Mouse (Mus musculus) retina, postnatal 1 day (tissue): Measurements from ENCODE around the gene Zfp410.
"Not testable (repeated sequence)": the region's sequence is repeated elsewhere in the genome, so short reads cannot be mapped to it uniquely, and the experiment has no call there.

Experiments
- DNase-seq: peaks from one replicate; pipeline ENCODE4 v3.0.0-alpha.2; 2012

Zfp410 gene

DNA sequence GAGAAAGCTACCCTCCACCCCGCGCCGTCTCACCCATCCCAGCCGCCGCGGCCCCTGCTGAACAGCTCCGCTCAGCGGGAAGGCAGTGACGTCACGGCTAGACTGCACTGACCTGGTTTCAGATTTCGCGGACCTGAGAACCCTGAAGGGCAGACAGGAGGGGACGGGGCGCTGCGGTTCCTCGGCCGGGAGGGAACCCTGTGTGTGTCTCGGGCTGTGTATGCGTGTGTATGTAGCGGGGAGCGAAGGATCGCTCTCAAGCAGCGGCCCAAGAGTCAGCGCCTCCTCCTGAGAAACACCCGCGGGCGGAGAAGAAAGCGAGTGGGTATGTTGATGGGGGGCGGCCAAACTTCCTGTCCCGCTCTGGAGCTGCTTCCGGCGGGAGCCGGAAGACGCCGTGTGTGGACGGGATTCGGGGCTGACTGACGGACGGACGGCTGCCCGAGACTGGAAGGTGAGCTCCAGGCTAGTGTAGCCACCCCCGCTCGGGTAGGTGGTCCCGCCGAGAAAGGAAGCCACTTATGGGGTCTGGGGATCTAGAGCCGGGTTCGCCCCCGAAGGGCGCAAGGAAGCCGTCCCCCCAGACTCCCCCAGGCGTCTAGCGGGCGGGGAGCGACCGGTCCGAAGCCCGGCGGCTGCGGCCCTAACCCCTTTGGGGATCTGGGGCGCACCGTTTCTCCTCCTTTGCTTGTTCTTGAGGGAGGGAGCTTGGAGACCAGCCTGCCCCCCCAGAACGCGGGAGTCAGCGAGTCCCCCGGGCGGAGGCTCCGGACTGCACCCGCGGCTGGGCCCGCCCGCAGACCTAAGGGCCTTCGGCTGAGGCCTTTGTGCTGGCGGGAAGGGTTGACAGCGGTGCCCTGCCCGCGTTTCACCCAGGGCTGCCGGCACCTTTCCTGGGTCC lies at the start of gene Zfp410:
Gene Zfp410 (plus strand): TSS at position 132 of the 901 bp plus-strand sequence.
- DNase-seq = peak; percentile 94

DNA sequence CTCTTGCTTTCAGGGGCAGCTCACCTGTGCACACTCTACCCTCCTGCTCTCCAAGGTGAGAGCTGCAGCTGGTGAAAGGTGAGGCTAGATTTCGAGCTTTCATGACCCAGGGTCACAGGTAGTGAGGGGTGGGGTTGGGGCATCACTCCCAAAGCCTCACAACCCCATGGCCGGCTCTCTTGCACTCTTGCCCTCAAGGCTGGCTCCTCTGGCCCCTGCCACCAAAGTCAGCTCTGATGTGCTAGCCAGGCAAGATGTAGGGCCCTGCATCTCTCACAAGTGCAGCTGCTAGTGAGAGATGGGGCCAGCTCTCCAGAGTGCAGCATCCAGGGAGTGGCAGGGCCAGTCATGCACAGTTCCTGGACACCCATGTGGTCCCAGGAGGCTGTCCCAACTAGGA lies 49.4 kb upstream of the Zfp410 start:
- DNase-seq = no peak

DNA sequence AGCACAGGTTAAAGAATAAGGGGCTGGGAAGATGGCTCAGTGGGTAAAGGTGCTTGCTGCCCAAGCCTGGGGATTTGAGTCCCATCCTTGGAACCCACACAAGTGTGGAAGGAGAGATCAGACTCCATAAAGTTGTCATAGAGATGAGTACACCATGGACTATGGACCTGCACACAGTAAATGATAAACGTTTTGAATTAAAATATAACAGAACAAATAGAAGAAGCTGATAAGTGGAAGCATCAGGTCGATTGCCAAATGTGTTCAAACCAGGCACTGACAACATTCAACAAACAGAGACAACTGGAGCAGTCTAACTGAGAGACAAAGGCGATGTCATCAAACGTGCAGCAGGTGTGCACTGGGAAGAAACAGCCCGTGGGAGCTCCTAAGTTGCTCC lies 43.3 kb upstream of the Zfp410 start:
- DNase-seq = no peak

DNA sequence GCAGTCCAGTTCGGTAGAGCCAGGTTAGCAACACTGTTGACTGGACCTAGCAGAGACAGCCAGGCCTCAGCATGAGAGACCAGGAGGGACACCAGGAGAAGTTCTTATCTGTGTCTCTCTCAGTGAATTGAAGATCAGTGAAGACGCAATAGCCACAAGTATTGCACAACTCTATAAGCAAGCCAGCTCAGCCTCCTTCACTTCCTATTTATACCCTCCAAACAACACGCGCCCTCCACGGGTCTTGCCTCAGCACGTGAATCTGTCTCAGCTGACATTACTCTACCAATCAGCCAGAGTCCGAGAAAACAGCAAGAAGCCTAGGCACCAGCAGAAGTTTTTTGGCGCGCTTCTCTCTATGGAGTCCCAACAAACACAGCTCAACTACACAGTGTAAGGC lies 41.4 kb upstream of the Zfp410 start:
- no peak for DNase-seq

DNA sequence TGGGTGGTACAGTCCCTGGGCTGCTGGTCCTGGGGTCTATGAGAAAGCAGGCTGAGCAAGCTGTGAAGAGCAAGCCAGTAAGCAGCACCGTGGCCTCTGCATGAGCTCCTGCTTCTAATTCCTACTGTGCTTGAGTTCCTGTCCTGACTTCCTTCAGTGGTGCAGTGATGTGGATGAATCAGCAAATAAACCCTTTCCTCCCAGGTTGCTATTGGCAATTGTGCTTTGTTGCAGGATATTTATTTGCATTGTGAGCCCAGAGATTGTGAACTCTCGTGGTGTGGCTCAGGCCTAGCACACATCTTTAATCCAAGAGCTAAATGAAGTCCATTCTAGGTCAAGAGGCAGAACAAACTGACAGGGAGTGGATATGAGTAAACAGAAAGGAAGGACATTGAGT lies 40.4 kb upstream of the Zfp410 start:
- no peak for DNase-seq

DNA sequence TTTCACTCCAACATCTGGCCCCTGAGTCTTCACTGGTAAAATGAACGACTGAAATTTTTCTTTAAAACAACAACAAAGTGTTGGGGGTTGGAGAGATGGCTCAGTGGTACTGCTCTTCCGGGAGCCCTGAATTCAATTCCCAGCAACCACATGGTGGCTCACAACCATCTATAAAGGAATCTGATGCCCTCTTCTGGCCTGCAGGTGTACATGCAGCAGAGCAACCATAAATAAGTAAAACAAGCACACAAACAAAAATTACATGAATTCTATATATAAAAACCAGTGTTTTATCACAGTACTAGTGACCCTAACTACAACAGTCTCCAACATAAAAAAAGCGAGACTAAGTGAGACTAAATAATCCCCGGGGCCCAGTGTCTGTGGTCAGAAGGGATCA lies 39.9 kb upstream of the Zfp410 start:
- no peak for DNase-seq

DNA sequence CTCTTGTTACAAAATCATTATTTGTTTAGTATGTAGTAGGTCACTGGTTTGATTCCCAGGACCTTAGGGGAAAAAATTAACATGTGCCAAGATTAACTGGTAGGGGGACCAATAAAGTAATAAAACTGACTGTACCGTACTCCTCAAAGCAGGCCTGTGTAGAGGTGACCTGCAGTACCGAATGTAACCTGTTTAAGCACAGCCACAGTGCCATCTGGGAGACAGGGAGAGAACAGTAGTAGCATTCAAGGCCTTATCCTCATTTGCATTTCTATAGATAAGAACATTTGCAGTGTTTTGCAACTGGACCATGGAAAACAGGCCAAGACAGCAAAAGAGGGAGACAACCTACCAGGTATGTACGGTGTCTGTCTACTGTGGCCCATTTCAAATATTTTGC lies 38.8 kb upstream of the Zfp410 start:
- peak; percentile 48 for DNase-seq

DNA sequence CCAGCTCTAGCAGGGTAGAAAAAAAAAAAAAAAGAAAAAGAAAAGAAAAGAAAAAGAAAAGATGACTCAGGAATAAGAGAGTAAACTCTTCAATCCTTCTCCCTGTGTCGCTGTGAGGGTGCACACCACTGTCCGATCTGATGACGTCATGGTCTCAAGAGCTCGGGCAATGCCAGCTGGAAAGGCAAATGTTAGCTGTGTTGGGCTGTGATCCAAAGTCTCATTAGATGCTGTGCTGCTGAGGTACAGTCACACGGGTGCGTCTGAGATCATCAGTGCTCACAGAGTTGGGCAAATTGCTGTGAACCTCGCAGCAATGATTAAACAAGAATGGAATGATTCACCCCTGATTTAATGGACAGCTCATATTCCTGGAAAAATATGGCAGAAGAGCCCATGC lies 37.8 kb upstream of the Zfp410 start:
- DNase-seq = peak; percentile 66

DNA sequence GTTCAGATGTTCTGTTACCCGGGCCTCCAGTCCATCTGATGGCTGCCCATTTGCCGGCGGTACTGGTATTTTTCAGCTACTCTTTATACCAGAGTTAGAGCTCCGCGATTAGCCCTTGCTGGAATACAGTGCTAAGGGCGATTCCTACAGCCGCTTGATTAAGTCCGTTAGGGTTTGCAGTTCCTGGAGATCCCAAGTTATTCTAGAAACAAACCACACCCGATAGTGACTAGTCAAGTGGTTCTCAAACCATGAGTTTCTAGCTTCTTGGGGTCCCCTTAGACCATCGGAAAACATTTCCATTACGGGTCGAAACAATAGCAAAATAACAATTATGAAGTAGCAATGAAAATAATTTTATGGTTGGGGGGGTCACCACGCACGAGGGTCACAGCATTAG lies 32.3 kb upstream of the Zfp410 start:
- no peak for DNase-seq

DNA sequence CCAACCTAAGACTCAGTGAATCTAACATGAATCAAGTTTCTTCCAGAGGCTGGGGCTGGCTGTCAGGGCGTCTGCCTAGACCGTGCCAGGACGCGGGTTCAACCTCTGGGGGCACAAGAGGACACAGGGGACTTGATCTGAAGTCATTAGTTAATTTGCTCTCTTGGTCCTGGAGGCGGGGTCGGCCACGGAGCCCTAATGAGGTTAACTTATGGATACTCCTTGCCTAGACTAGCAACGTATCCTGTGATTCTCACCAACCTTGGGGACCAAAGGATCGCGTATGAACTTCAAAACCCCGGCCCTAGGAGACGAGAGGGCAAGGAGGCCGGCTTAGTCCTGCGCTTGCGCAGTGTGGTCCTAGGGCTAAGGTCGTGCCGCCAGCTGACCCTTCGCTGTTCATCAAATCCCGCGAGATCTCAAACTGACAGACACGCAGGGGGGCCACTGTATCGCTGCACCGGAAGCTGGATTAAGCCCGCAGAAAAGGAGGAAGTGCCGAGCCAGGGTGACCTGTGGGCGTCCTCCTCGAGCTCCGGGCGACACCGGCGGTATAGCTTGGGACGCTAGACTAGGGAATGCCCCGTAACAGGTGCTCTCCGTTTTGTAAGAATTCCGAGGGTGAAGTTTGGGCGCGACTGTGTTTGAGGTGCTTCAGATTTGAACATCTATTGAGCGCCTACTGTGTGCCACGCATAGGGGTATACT lies 31.6 kb upstream of the Zfp410 start, which contains the start of gene Ptgr2:
Gene Ptgr2 (plus strand): TSS at position 348 of the 708 bp plus-strand sequence.
- peak; percentile 98 for DNase-seq

DNA sequence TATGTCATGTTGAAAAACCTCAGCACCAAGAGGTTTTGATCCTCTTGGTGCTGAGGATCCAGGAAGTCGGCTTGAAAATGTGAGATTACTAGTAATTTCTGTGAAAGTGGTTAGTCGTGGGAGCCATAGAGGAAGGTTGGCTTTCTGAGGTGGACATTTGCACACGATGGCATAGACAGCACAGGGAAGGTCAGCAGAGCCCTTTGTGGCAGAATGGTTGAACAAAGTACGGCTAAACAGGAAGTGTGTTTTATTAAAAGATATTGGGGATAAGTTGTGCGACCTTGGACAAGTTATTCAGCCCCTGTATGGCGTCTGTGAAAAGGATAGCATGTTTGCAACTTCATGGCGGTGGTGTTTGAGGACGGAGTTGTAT lies 31.1 kb upstream of the Zfp410 start:
- no peak for DNase-seq

DNA sequence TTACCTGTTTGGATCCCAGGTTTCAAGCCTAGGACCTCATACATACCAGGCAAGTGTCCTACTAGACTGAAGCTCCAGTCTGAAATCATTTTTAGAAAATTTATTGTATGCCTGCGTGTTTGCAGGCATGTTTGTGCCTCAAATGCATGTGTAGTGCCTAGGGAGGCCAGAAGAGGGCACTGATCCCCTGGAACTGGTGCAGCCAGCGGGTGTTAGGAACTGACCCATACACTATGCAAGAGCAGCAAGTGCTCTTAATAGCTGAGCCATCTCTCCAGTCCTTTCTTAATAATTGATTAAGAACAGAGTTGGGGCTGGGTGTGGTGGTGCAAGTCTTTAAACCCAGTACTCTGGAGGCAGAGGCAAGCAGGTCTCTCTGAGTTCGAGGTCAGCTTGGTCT lies 28.2 kb upstream of the Zfp410 start:
- DNase-seq = peak; percentile 57

DNA sequence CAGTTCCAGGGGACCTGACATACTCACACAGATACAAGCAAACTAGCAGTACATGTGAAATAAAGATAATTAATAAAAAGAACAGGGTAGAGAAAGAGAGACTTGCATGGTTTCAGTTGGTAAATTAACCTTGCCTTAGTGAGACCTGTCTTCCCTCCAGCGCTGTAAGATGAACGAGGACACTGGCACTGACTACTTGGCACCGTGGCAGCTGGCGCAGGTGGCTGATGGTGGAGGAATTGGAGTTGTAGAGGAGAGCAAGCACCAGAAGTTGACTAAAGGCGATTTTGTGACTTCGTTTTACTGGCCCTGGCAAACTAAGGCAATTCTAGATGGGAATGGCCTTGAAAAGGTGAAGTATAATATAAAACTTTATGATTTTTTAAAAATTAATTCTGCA lies 18.8 kb upstream of the Zfp410 start:
- DNase-seq = no peak

DNA sequence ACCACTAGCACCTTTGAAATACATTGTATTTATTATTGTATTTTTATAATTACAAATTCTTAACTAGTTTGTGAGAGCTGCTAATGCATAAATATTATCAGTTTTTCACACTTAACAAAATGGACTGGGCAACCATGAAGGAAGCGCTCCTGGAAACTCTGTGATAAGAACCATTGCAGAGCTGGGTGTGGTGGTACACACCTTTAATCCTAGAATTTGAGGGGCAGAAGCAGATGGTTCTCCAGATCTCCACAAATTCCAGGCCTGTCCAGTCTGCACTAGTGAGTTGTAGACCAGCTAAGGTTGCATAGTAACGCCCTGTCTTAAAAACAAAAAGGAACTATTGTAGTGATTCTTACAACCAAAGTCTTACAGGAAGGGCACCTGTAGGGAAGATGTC lies 17.4 kb upstream of the Zfp410 start:
- DNase-seq = no peak

DNA sequence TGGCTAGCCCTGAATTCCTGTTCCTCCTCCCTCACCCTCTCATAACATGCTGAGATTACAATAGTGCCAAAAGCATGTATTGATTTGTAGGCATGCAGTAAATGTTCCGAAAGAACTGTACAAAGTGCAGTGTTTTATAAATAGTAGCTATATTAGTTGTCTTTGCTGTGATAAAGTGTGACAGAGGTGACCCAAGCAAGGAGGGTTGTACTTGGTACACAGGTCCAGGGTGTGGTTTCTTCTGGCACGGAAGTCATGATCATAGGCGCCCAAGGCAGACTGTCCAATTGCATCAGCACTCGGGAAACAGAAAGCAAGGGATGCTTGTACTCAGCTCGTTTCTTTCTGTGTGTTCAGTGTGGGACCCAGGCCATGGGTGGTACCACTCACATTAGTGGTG lies 12.6 kb upstream of the Zfp410 start:
- DNase-seq = no peak

DNA sequence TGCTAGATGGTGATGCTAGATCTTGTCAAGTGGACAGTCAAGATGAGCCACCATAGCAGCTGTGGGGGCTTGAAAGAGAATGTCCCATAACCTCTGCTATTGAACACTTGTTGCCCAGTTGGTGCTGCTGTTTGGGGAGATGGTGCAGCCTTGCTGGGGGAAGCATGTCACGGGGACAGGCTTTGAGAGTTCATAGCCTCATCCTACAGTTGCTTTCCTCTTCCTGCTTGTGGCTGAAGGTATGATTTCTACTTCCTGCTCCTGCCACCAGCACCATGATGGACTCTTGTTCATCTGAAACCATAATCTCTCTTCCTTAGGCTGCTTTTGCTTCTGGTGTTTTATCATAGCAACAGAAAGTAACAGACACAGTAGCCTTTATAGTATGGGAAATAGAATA lies 12.1 kb upstream of the Zfp410 start:
- no peak for DNase-seq

DNA sequence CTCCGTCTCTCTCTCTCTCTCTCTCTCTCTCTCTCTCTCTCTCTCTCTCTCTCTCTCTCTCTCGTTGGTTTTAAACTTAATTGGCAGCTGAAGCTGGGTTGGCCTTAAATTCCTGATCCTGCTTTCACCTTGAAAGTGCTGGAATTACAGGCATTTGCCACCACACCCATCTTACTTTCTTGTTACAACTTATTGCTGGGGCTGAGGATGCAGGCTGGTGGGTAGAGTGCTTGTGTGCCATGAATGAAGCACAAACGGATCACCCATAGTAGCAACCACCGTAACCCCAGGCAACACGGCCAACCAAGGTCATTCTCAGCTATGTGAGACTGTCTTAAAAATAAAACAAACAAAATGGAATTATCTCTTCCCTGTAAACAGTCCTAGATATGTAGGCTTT lies 5.3 kb upstream of the Zfp410 start:
- DNase-seq = no peak

DNA sequence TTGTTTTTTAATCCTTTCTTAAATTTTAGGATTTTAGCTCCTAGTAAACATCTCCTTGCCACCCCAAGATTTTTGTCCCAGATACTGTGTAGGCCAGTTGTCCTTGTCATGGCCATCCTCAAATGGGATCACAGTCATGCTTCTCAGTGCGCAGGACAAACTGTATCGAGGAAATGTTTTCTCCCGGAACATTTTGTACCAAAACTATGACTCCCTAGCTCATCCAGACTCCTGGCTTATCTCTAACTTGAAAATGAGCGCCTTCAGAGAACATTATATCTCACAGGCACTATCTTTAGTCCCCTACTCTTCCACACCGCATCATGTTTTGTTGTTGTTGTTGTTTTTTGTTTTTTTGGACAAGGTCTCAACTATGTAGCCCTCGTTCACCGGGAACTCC lies 646 bp upstream of the Zfp410 start:
- no peak for DNase-seq

DNA sequence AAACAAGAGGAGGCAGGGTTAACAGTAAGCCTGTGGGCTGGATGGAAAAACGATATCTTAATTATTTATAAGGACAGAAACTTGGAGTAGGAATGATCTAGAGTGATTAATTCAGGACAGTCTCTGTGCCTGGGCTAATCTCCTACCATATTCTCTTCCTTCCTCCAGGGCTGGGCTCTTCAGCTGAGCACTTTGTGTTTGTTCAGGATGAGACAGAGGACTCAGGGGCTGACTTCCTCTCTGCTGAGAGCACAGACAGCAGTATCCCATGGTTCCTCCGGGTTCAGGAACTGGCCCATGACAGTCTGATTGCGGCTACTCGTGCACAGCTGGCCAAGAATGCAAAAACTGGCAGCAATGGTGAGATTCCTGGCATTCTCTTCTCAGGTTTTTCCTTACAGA lies 10.5 kb downstream of the Zfp410 start:
- DNase-seq = no peak

DNA sequence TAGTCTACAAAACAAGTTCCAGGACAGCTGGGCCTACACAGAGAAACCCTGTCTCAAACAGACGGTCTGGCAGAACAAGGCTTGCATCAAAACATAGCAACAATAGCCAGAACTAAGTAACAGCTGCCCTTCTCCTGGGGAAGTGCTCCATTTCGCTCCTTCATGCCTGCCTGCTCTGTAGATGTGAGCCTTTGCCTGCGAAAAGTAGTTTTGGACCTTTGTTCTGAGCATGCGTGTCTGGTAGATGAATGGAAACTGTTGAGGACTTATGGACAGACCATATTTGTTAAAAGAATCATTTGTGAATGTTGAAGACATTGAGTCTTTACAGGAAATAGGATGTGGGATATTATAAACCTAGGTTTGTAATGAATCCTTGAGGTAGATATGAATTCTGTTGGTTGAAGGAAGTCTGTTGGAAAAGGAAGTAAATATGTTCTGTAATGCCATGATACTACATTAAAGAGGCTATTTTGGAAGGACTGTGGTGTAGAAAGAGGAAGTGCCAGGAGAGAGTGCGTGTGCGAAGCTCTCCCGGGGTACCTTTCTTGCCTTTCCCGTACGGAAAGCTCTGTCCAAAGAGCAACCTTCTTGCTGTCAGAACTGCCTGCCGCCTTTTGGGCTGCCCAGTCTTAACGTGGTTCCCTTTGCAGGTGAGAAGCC lies 20.4 kb downstream of the Zfp410 start:
- no peak for DNase-seq

DNA sequence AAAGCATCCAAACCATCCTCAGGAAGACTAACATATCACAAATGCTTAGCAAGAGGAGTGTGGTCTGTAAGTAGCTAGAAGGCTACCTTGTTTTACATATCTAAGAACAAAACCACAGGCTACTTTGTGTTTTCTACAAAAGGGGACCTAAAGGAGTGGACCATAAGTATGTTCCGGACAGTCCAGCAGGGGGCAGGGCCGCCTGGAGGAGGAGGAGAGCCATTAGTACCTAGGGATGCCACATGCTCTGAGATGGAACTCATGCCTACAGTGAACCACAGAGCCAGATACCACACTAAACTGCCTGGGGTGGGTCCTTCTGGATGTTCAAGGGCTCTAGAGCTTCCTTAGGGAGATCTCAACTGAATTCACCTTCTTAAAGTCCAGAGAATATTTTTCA lies 30.5 kb downstream of the Zfp410 start:
- DNase-seq = peak; percentile 54

DNA sequence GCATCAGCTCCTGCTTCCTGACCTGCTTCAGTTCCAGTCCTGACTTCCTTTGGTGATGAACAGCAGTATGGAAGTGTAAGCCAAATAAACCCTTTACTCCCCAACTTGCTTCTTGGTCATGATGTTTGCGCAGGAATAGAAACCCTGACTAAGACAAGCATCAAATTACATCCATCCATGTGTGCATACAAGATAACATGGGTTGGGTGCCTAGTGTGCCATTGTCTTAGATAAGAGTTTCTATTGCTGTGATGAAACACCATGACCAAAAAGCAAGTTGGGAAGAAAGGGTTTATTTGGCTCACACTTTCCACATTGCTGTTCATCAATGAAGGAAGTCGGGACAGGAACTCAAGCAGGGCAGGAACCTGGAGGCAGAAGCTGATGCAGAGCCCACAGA lies 42.0 kb downstream of the Zfp410 start:
- not testable (repeated sequence) for DNase-seq

DNA sequence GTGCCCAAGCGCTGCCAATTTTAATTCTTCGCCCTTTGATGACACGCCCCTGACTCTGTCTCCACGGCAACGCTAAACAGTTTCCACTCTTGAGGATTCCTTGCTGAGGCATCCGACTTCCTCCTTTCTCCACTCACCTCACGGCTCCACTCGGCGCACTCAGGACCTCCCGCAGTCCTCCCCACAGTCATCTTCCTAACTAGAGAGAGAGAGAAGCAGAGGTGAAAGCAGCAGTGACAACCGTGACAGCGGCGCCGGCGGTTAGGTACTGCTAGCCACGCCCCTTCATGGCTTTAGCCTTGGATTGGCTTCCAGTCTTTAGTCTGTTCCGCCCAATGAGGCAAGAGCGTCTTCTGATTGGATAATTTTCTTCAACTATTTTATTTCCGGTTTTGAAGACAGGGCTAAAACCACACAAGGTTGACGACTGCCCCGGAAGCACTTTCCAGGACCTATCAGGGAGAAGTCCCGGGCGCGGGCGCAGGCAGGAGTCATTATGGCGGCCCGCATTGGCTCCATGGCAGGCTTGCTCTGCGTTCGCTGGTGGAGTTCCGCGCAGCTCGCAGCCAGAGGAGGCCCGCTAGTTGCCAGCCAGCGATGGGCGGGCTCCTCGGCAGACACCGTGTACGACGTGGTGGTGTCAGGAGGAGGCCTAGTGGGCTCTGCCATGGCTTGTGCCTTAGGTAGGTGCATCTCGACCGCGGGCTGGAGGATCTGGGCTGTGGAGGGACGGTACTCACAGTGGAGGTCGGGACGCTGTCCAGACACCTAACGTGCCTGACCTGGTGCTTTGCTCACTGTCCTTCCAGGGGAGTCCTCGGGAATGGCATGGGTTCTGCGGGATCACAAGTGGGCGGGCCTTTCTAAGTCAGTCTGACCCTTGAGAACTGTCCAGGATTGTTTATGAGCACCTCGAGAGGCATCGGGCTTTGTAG lies 45.2 kb downstream of the Zfp410 start, which contains the start of the genes Coq6 and Fam161b:
Gene Coq6 (plus strand): TSS at position 103 of the 935 bp plus-strand sequence.
Gene Fam161b (minus strand): TSS at position 279 of the 935 bp plus-strand sequence.
- DNase-seq = peak; percentile 100
